Mouse (Mus musculus) embryonic facial prominence, embryonic 14.5 days (tissue): ENCODE measurements around the gene Mlana. TPM values are rescaled to one million over a fixed set of nuclear protein-coding genes. Genes with fewer than 3 reads are reported as not detected.

Experiments
- ATAC-seq: fragments of 200-750 bp; cut with Nextera tagmentation; 2 replicates; pipeline ENCODE4 v1.8.0; 2017; ENCODE audit warnings: low read depth, moderate number of reproducible peaks, moderate TSS enrichment
- DNase-seq: peaks from one replicate; pipeline ENCODE4 v3.0.0-alpha.2; 2015; ENCODE audit warnings: low spot score
- H3K27ac ChIP-seq: fragments of 300-500 bp; sonication (generic); replicated peaks from 2 replicates; pipeline ENCODE4 v1.5.1; 2014; ENCODE audit warnings: low read depth, mild to moderate bottlenecking, low read length, moderate library complexity
- H3K27me3 ChIP-seq: fragments of 300-500 bp; sonication (generic); replicated peaks from 2 replicates; pipeline ENCODE4 v1.6.1; 2014; ENCODE audit warnings: low read length; ENCODE audit not compliant: control insufficient read depth, insufficient read depth
- H3K36me3 ChIP-seq: fragments of 300-500 bp; sonication (generic); 2 replicates; pipeline ENCODE4 v1.6.1; 2014; ENCODE audit warnings: low read length, mixed read lengths; ENCODE audit not compliant: control insufficient read depth, insufficient read depth
- H3K4me1 ChIP-seq: fragments of 300-500 bp; sonication (generic); 2 replicates; pipeline ENCODE4 v1.6.1; 2014; ENCODE audit warnings: antibody characterized with exemption, low read length; ENCODE audit not compliant: control insufficient read depth, insufficient read depth
- H3K4me2 ChIP-seq: fragments of 300-500 bp; sonication (generic); 2 replicates; pipeline ENCODE4 v1.6.1; 2014; ENCODE audit warnings: low read depth, mild to moderate bottlenecking, low read length, moderate library complexity, mixed read lengths
- H3K4me3 ChIP-seq: fragments of 300-500 bp; sonication (generic); 2 replicates; pipeline ENCODE4 v1.5.1; 2014; ENCODE audit warnings: low read depth, mild to moderate bottlenecking, low read length
- H3K9ac ChIP-seq: fragments of 300-500 bp; sonication (generic); 2 replicates; pipeline ENCODE4 v1.6.1; 2014; ENCODE audit warnings: low read depth, mild to moderate bottlenecking, low read length, moderate library complexity, mixed read lengths
- H3K9me3 ChIP-seq: fragments of 300-500 bp; sonication (generic); 2 replicates; pipeline ENCODE4 v1.6.1; 2016; ENCODE audit warnings: low read length; ENCODE audit not compliant: control insufficient read depth
- WGBS: fragments of 180-500 bp; shearing (Covaris S2); extraction: QIAGEN DNeasy Blood & Tissue Kit; methylation state at CpG from one replicate; pipeline ENCODE4 v1.1.7; 2014; 5-methylcytosine and 5-hydroxymethylcytosine counted together
- polyA plus RNA-seq: library from polyadenylated mRNA; unstranded; fragments of >200 nt; fragmentation: Nextera tagmentation; extraction: Ambion mirVana; gene quantifications from 2 replicates; pipeline ENCODE4 v1.2.1, GENCODE M21; 2014

The Mlana gene
- polyA plus RNA-seq, 1 experiment from 2014 or later = 1.9 TPM

GRCm38 (mm10) chr19:29680182-29681152 is 17.2 kb upstream of the Mlana start:
- no peak for ATAC-seq
- peaks cover 12% of the 10 kb centered on the region for H3K9me3 ChIP-seq
- H3K36me3 ChIP-seq = no peaks in the 10 kb centered on the region
- WGBS = 78% methylated on average over 13 of the region's 13 CpGs
- no peak overlapping the region for H3K9ac ChIP-seq
- no peak overlapping the region for H3K4me2 ChIP-seq
- no peak overlapping the region for H3K4me3 ChIP-seq
- no peak for DNase-seq
- H3K4me1 ChIP-seq = no peaks in the 10 kb centered on the region
- H3K27ac ChIP-seq = no peak overlapping the region
- no peaks in the 10 kb centered on the region for H3K27me3 ChIP-seq

DNA sequence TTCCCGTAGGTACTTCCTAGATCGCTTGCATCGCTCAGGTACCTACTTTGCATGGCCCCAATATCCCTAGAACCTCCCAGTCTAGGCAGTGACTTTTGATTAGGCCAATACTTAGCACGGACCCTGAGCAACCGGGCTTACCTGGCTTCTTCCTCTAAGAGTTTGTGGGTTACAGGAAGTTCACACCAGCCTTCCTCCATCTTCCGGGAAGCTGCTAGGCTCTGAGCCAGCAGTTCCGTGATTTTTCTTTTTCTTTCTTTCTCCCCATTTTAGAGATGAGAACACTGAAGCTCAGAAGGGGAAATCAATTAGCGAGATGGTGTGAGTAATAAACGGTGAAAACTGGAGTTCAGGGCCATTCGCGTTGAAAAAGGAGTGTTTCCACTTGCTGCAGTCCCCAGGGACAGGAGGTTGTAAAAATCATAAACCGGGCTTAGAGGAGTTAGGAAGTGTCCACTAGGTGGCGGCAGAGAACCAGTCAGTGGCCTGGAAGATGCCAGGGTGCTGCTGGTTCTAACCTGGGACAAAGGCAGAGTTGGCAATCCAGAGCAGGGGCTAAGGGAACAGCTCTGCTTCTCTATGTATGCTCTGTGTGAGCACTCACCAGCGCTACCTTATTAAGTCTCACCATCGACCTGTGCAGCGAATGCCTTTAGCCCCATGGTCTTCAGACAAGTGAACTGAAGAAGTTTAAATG is 13.6 kb upstream of the Mlana start:
- H3K4me2 ChIP-seq = no peak overlapping the region
- H3K9ac ChIP-seq = no peak overlapping the region
- WGBS = 51% methylated on average over 16 of the region's 16 CpGs

DNA sequence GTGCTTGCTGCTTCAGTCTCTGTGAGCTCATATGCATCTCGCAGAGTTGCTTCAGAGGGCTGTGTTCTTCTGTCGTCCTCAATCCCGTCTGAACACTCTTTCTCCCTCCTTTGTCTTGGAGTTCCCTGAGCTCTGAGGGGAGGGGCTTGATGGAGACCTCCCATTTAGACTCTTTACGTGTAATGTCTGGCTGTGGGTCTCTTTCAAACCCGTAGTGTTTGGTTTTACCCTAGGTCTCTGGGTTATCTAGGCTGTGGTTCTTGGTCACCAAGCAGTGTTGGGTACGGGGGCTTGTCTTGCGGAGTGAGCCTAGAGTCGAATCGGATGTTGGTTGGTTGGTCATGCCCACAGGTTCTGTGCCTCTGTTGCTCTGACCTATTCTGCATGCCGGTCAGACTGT is 2.6 kb upstream of the Mlana start:
- H3K4me3 ChIP-seq = no peak overlapping the region
- ATAC-seq (no peak), DNase-seq (no peak)
- no peaks in the 10 kb centered on the region for H3K36me3 ChIP-seq
- no peak overlapping the region for H3K27ac ChIP-seq
- H3K9me3 ChIP-seq = peaks cover 5% of the 10 kb centered on the region; the same call in 1 of the 2 replicates
- H3K9ac ChIP-seq = no peak overlapping the region
- 90% methylated on average over 10 of the region's 10 CpGs for WGBS
- H3K4me1 ChIP-seq = no peaks in the 10 kb centered on the region
- H3K4me2 ChIP-seq = no peak overlapping the region
- no peaks in the 10 kb centered on the region for H3K27me3 ChIP-seq

More for the DNA sequence above, 13.6 kb upstream of the Mlana start:
- Histone ChIP-seq H3K36me3 (no peaks in the 10 kb centered on the region), H3K4me3 (no peak overlapping the region), H3K27me3 (no peaks in the 10 kb centered on the region), H3K27ac (no peak overlapping the region), H3K9me3 (peaks cover 12% of the 10 kb centered on the region), H3K4me1 (no peaks in the 10 kb centered on the region)
- peak; percentile 87 for DNase-seq
- peak; percentile 63; the same call in 1 of the 2 replicates for ATAC-seq

DNA sequence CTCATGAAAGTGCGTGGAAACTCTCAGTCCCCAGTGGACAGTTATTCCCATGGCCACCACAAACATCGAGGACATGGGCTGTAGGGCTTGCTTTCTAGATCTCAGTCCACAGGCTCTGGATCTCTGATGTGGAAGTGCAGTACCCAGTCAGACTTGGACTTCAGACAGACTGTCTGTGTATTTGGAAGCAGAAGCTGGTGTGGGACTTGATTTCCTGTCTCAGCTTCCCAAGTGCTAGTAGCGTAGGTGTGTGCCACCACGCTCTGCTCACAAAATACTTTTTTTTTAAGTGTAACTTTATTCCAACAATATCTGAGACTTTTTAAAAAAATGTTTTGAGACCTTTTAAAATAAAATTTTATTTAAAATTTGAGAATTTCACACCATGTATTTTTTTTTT is 1.3 kb upstream of the Mlana start:
- Histone ChIP-seq H3K9ac (no peak overlapping the region), H3K27me3 (no peaks in the 10 kb centered on the region), H3K36me3 (no peaks in the 10 kb centered on the region), H3K4me3 (no peak overlapping the region), H3K4me1 (no peaks in the 10 kb centered on the region), H3K9me3 (peaks cover 5% of the 10 kb centered on the region; the same call in 1 of the 2 replicates), H3K4me2 (no peak overlapping the region), H3K27ac (no peak overlapping the region)
- DNase-seq (no peak), ATAC-seq (no peak)
- 92% methylated on average over 4 of the region's 4 CpGs for WGBS

- peaks cover 5% of the 10 kb centered on the region; the same call in 1 of the 2 replicates for H3K9me3 ChIP-seq
- no peak for DNase-seq
These were observed 784 bp upstream of the Mlana start for GRCm38 (mm10) chr19:29696840-29697239.

GRCm38 (mm10) chr19:29701707-29702106 is 4.1 kb downstream of the Mlana start:
- Histone ChIP-seq H3K4me2 (no peak overlapping the region), H3K36me3 (no peaks in the 10 kb centered on the region), H3K27me3 (no peaks in the 10 kb centered on the region), H3K4me1 (no peaks in the 10 kb centered on the region), H3K9me3 (no peaks in the 10 kb centered on the region), H3K4me3 (no peak overlapping the region), H3K27ac (no peak overlapping the region), H3K9ac (no peak overlapping the region)
- DNase-seq = no peak
- 56% methylated on average over 4 of the region's 4 CpGs for WGBS
- no peak for ATAC-seq

More at GRCm38 (mm10) chr19:29696840-29697239, 784 bp upstream of the Mlana start:
- ATAC-seq = no peak
- H3K36me3 ChIP-seq = no peaks in the 10 kb centered on the region
- H3K9ac ChIP-seq = no peak overlapping the region
- no peaks in the 10 kb centered on the region for H3K4me1 ChIP-seq
- no peak overlapping the region for H3K4me2 ChIP-seq
- no peak overlapping the region for H3K4me3 ChIP-seq
- no peak overlapping the region for H3K27ac ChIP-seq
- no peaks in the 10 kb centered on the region for H3K27me3 ChIP-seq

- Histone ChIP-seq H3K9ac (no peak overlapping the region), H3K36me3 (no peaks in the 10 kb centered on the region), H3K4me1 (no peaks in the 10 kb centered on the region), H3K27me3 (no peaks in the 10 kb centered on the region), H3K4me3 (no peak overlapping the region), H3K4me2 (no peak overlapping the region), H3K9me3 (no peaks in the 10 kb centered on the region), H3K27ac (no peak overlapping the region)
- 96% methylated on average over 13 of the region's 13 CpGs for WGBS
- DNase-seq (no peak), ATAC-seq (no peak)
These were observed 6.8 kb downstream of the Mlana start for GRCm38 (mm10) chr19:29704436-29704835.

DNA sequence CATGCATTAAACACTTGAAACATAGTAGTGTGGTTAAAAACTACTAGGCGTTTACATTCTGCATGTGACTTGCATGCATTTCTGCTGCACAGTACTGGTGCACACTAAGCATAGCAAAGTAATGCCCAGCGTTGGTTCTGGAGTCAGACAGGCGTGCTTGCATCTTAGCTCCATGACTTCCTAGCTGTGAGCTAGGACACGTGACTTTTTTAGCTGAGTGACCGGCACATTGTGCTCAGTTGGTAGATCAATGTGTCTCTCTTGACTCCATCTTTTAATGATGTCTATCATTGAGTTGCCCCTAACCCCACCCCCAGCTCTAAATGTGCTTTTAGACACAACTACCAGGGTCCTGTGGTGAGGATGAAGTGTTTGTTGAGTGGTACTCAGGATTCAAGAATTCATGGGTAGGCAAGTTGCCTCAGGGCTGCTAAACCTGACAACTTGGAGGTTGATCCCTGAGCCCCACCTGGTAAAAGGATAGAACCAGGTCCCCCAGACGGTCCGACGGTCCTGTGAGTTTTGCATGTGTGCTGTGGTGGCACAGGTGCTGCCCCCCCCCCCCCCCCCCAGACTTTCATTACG is 9.8 kb downstream of the Mlana start:
- 86% methylated on average over 9 of the region's 9 CpGs for WGBS
- DNase-seq (no peak), ATAC-seq (no peak)
- Histone ChIP-seq H3K9me3 (no peaks in the 10 kb centered on the region), H3K27me3 (no peaks in the 10 kb centered on the region), H3K4me3 (no peak overlapping the region), H3K9ac (no peak overlapping the region), H3K27ac (no peak overlapping the region), H3K4me2 (no peak overlapping the region), H3K4me1 (no peaks in the 10 kb centered on the region), H3K36me3 (no peaks in the 10 kb centered on the region)
